Mouse (Mus musculus) intestine, embryonic 14.5 days (tissue): ENCODE measurements around the gene Anapc15. TPM values are rescaled to one million over a fixed set of nuclear protein-coding genes. Genes with fewer than 3 reads are reported as not detected.

Experiments
- ATAC-seq: fragments of 200-750 bp; cut with Nextera tagmentation; replicated peaks from 2 replicates; pipeline ENCODE4 v1.8.0; 2017; ENCODE audit warnings: low read depth, moderate number of reproducible peaks, moderate TSS enrichment, moderate library complexity; ENCODE audit not compliant: low FRiP score, low TSS enrichment
- DNase-seq: peaks from one replicate; pipeline ENCODE4 v3.0.0-alpha.2; 2018; ENCODE audit warnings: low spot score
- H3K27ac ChIP-seq: fragments of 300-500 bp; sonication (generic); 2 replicates; pipeline ENCODE4 v1.5.1; 2014; ENCODE audit warnings: low read depth, mild to moderate bottlenecking, control low read depth
- H3K27me3 ChIP-seq: fragments of 300-500 bp; sonication (generic); replicated peaks from 2 replicates; pipeline ENCODE4 v1.6.1; 2014; ENCODE audit warnings: low read length, control low read depth; ENCODE audit not compliant: control insufficient read depth, insufficient read depth
- H3K36me3 ChIP-seq: fragments of 300-500 bp; sonication (generic); 2 replicates; pipeline ENCODE4 v1.6.1; 2014; ENCODE audit warnings: low read length, control low read depth; ENCODE audit not compliant: control insufficient read depth, insufficient read depth
- H3K4me1 ChIP-seq: fragments of 300-500 bp; sonication (generic); replicated peaks from 2 replicates; pipeline ENCODE4 v1.6.1; 2014; ENCODE audit warnings: low read length, control low read depth, mixed read lengths; ENCODE audit not compliant: control insufficient read depth, insufficient read depth
- H3K4me2 ChIP-seq: fragments of 300-500 bp; sonication (generic); 2 replicates; pipeline ENCODE4 v1.6.1; 2014; ENCODE audit warnings: low read length
- H3K4me3 ChIP-seq: fragments of 300-500 bp; sonication (generic); 2 replicates; pipeline ENCODE4 v1.5.1; 2014; ENCODE audit warnings: low read depth, low read length, control low read depth, mixed read lengths
- H3K9ac ChIP-seq: fragments of 300-500 bp; sonication (generic); 2 replicates; pipeline ENCODE4 v1.6.1; 2014; ENCODE audit warnings: mild to moderate bottlenecking, low read length
- H3K9me3 ChIP-seq: fragments of 300-500 bp; sonication (generic); 2 replicates; pipeline ENCODE4 v1.6.1; 2016; ENCODE audit warnings: low read length, control low read depth; ENCODE audit not compliant: control insufficient read depth
- WGBS: fragments of 180-500 bp; shearing (Covaris S2); extraction: QIAGEN DNeasy Blood & Tissue Kit; methylation state at CpG from one replicate; pipeline ENCODE4 v1.1.7; 2014; 5-methylcytosine and 5-hydroxymethylcytosine counted together
- polyA plus RNA-seq: library from polyadenylated mRNA; unstranded; fragments of >200 nt; fragmentation: Nextera tagmentation; extraction: Ambion mirVana; gene quantifications from 2 replicates; pipeline ENCODE4 v1.2.1, GENCODE M21; 2014

Gene Anapc15
- polyA plus RNA-seq, 1 experiment from 2014 or later = 71.3 TPM

DNA sequence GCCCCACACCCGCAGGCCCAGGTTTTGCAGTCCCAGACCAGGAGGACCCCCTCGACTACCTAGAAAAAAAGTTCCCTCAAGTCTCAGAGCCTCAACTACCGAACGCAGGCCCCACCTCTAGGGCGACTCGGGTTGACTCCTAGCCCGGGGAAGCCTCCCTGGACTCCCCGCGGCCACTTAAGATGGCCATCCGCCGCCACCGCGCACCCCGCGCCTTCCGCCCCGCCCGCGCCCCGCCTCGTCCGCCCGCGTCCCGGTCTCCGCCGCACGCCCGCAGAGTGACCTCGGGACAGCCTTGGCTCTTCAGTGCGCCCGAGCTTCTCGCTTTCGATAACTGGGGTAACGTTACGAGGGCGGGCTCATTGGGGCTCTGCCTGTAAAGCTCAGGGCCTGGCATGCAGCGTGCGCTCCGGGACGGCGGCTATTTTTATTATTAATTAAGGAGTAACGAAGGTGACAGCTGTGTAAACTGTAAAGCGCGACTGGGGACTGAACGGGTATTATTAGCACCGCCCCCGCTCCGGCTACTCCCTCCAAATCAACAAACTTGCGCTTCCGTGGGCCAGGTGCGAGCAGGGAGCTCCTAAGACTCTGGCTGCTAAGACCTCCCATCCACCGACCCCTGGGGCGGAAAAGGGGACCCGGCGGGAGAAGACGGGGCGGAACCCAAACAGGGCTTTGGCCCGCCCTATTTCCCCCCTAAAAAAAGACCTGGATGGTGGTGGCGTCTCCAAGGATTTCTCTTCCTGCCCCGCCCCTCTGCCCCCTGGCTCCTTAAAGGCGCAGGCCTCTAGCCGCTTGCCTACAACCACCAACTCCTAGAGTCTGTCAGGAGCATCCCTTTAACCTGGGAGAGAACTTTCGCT is 25.7 kb upstream of the Anapc15 start, which contains the start of gene Inppl1:
TSS of gene Inppl1 (minus strand) at position 624 of the 866 bp plus-strand sequence.
- no peaks in the 10 kb centered on the region for H3K27me3 ChIP-seq
- ATAC-seq (peak; percentile 88), DNase-seq (peak; percentile 90)
- peaks cover 20% of the 10 kb centered on the region for H3K4me1 ChIP-seq
- H3K36me3 ChIP-seq = peaks cover 13% of the 10 kb centered on the region
- H3K27ac ChIP-seq = peak within 1 kb of the TSS; percentile 91
- under 1% methylated on average over 64 of the region's 64 CpGs for WGBS
- peak within 1 kb of the TSS; percentile 98 for H3K9ac ChIP-seq
- H3K4me3 ChIP-seq = peak within 1 kb of the TSS; percentile 92
- no peaks in the 10 kb centered on the region for H3K9me3 ChIP-seq
- peak within 1 kb of the TSS; percentile 75 for H3K4me2 ChIP-seq

GRCm38 (mm10) chr7:101844186-101844585 is 19.3 kb upstream of the Anapc15 start:
- H3K4me3 ChIP-seq = no peak overlapping the region
- no peaks in the 10 kb centered on the region for H3K36me3 ChIP-seq
- DNase-seq (no peak), ATAC-seq (no peak)
- H3K9me3 ChIP-seq = no peaks in the 10 kb centered on the region
- no peak overlapping the region for H3K27ac ChIP-seq
- H3K4me1 ChIP-seq = no peaks in the 10 kb centered on the region
- no peak overlapping the region for H3K4me2 ChIP-seq
- WGBS = 62% methylated on average over 6 of the region's 6 CpGs
- no peak overlapping the region for H3K9ac ChIP-seq
- no peaks in the 10 kb centered on the region for H3K27me3 ChIP-seq

GRCm38 (mm10) chr7:101847934-101848333 is 15.6 kb upstream of the Anapc15 start:
- no peak overlapping the region for H3K4me3 ChIP-seq
- no peak overlapping the region for H3K9ac ChIP-seq
- H3K4me1 ChIP-seq = no peaks in the 10 kb centered on the region
- H3K36me3 ChIP-seq = no peaks in the 10 kb centered on the region
- H3K27me3 ChIP-seq = no peaks in the 10 kb centered on the region
- ATAC-seq (no peak), DNase-seq (no peak)
- no peaks in the 10 kb centered on the region for H3K9me3 ChIP-seq
- H3K27ac ChIP-seq = no peak overlapping the region
- WGBS = 100% methylated on average over 1 of the region's 1 CpGs
- no peak overlapping the region for H3K4me2 ChIP-seq

DNA sequence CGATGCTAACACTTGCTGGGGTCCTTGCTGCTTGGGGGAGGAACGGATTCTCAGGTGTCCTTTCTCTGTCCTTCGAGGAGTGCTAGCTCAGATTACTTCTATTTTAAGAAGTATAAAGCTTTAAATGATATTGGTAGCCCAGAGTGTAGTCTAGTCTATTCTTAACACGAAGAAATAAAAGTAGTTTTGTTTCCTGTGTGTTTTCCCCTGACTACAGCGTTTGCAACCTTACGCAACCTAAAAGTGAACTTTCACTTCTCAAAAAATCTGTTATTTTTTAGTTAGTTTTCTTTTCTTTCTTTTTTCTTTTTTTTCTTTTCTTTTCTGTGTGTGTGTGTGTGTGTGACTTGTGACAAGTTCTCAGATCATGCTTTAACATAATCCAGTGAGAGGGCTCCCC is 11.8 kb upstream of the Anapc15 start:
- Histone ChIP-seq H3K4me3 (no peak overlapping the region), H3K9me3 (no peaks in the 10 kb centered on the region), H3K27me3 (no peaks in the 10 kb centered on the region), H3K4me2 (no peak overlapping the region), H3K36me3 (no peaks in the 10 kb centered on the region), H3K4me1 (no peaks in the 10 kb centered on the region), H3K27ac (no peak overlapping the region), H3K9ac (no peak overlapping the region)
- 82% methylated on average over 6 of the region's 6 CpGs for WGBS
- ATAC-seq (no peak), DNase-seq (no peak)

DNA sequence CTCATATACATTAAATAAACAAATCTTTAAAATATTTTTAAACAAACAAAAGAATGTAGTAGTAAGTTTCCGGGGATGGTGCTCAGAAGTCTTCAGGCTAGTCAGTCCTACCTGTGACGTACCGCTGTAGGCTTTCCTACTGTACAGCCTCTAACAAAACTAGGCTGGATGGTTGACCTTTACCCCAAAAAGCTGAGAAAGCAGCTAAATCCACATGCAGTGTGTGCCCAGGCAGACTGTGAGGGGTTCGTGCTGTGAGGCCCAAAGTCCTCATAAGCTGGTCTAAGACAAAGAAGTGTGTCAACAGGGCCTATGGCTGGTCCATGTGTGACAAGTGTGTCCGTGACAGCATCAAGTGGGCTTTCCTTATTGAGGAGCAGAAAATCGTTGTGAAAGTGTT is 10.7 kb upstream of the Anapc15 start:
- ATAC-seq (no peak), DNase-seq (no peak)
- Histone ChIP-seq H3K4me2 (no peak overlapping the region), H3K9ac (no peak overlapping the region), H3K27me3 (no peaks in the 10 kb centered on the region), H3K36me3 (no peaks in the 10 kb centered on the region), H3K27ac (no peak overlapping the region), H3K4me1 (no peaks in the 10 kb centered on the region), H3K4me3 (no peak overlapping the region), H3K9me3 (no peaks in the 10 kb centered on the region)
- 89% methylated on average over 6 of the region's 6 CpGs for WGBS

GRCm38 (mm10) chr7:101853816-101854215 is 9.7 kb upstream of the Anapc15 start:
- Histone ChIP-seq H3K27me3 (no peaks in the 10 kb centered on the region), H3K9me3 (no peaks in the 10 kb centered on the region), H3K4me3 (no peak overlapping the region), H3K4me2 (no peak overlapping the region), H3K4me1 (no peaks in the 10 kb centered on the region), H3K9ac (no peak overlapping the region), H3K36me3 (no peaks in the 10 kb centered on the region), H3K27ac (no peak overlapping the region)
- ATAC-seq = no peak
- no peak for DNase-seq
- 58% methylated on average over 2 of the region's 2 CpGs for WGBS

DNA sequence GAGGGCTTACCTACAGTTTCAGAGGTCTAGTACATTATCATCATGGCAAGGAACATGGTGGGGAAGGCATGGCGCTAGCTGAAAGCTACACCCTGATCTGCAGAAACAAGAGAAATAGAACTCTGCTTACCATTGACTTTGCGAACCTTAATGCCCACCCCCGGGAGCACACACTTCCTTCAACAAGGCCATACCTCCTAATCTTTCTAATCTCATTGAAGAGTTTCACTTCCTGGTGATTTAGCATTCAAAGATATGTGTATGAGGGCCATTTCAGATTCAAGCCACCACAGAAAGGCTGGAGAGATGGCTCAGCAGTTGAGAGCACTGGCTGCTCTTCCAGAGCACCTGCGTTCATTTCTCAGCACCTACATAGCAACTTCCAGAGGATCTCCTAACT is 6.4 kb upstream of the Anapc15 start, which contains the start of gene Folr2:
TSS of gene Folr2 (minus strand) at position 101 of the 400 bp plus-strand sequence.
- no peaks in the 10 kb centered on the region for H3K27me3 ChIP-seq
- H3K36me3 ChIP-seq = no peaks in the 10 kb centered on the region
- DNase-seq (no peak), ATAC-seq (no peak)
- no peak within 1 kb of the TSS for H3K9ac ChIP-seq
- H3K4me3 ChIP-seq = no peak within 1 kb of the TSS
- H3K9me3 ChIP-seq = no peaks in the 10 kb centered on the region
- H3K4me2 ChIP-seq = no peak within 1 kb of the TSS
- no peak within 1 kb of the TSS for H3K27ac ChIP-seq
- WGBS = 93% methylated on average over 4 of the region's 4 CpGs
- H3K4me1 ChIP-seq = no peaks in the 10 kb centered on the region

DNA sequence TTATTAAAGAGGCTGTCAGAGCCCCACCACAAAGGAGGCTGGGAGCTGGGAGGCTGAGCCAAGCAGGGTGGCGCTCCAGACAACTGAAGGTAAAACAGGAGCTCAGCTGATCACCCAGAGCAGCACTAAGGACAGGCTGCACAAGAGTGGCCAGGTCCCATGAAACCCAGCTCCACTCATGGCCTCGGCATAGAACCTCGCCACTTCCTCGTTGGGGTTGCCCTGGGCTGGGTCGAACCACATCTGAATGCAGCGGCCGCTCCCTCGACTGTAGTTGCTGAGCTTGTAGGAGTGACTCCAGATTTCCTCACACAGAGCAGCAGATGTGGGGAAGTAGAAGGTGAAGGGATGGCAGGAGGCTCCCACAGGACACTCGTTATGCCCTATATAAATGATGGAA is 5.2 kb upstream of the Anapc15 start:
- WGBS = 80% methylated on average over 9 of the region's 9 CpGs
- Histone ChIP-seq H3K4me3 (no peak overlapping the region), H3K4me1 (no peaks in the 10 kb centered on the region), H3K27ac (no peak overlapping the region), H3K36me3 (no peaks in the 10 kb centered on the region), H3K9ac (no peak overlapping the region), H3K9me3 (no peaks in the 10 kb centered on the region), H3K27me3 (no peaks in the 10 kb centered on the region), H3K4me2 (no peak overlapping the region)
- no peak for ATAC-seq
- DNase-seq = no peak

DNA sequence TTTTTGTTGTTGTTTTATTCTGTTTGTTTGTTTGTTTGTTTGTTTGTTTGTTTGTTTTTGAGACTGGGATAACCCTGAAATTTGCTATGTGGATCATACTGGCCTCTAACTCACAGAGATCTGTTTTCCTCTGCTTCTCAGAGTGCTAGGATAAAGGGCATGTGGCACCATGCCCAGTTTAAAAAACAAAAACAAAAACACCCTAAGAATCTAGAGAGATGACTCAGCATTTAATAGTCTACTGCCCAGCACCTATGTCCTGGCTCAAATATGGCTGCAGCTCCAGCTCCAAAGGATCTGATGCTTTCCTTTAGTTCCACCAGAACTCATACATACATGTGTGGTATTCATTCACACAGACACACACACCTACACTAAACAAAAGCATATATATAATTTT is 2.5 kb upstream of the Anapc15 start:
- no peaks in the 10 kb centered on the region for H3K36me3 ChIP-seq
- H3K4me2 ChIP-seq = no peak overlapping the region
- H3K4me3 ChIP-seq = no peak overlapping the region
- no peak overlapping the region for H3K9ac ChIP-seq
- ATAC-seq = no peak
- no peak overlapping the region for H3K27ac ChIP-seq
- no peaks in the 10 kb centered on the region for H3K9me3 ChIP-seq
- H3K27me3 ChIP-seq = no peaks in the 10 kb centered on the region
- H3K4me1 ChIP-seq = no peaks in the 10 kb centered on the region
- DNase-seq = no peak
